Mouse (Mus musculus): ENCODE data around the gene Eif4g3. TPM values are rescaled to one million over a fixed set of nuclear protein-coding genes. Genes with fewer than 3 reads are reported as not detected.

The Eif4g3 gene
- total RNA-seq, 2 experiments from 2014 or later = 179 to 187 TPM

GRCm38 (mm10) chr4:138091562-138092194 lies 98.9 kb downstream of the Eif4g3 start:
- no peak overlapping the region for H3K4me3 ChIP-seq
- H3K27ac ChIP-seq = no peak overlapping the region
- DNase-seq (ENCODE audit: extremely low spot score in 1 of 2, low spot score in 2 of 2) = no peak
- intact Hi-C loops (cut with DNase I) = no loop called here
- no peak for TF ChIP-seq CTCF (IDR thresholded peaks at IDR 0.05)

GRCm38 (mm10) chr4:138100456-138100855 lies 107.6 kb downstream of the Eif4g3 start:
- no peak for TF ChIP-seq CTCF (IDR thresholded peaks at IDR 0.05)
- no peak overlapping the region for H3K27ac ChIP-seq
- intact Hi-C loops (cut with DNase I) = loop anchor here (10.0 kb wide), 3 partner anchors 106 to 256 kb away; partner anchors contain the start of gene Eif4g3
- DNase-seq (ENCODE audit: extremely low spot score in 1 of 2, low spot score in 2 of 2) = no peak
- H3K4me3 ChIP-seq = no peak overlapping the region

- no peak for DNase-seq (ENCODE audit: extremely low spot score in 1 of 2, low spot score in 2 of 2)
- no peak for TF ChIP-seq CTCF (IDR thresholded peaks at IDR 0.05)
- Histone ChIP-seq H3K4me3 (no peak overlapping the region), H3K27ac (no peak overlapping the region)
- intact Hi-C loops (cut with DNase I) = loop anchor here (10.0 kb wide), 3 partner anchors 107 to 257 kb away; partner anchors contain the start of gene Eif4g3
Measured at GRCm38 (mm10) chr4:138101795-138102194, 109.0 kb downstream of the Eif4g3 start.

GRCm38 (mm10) chr4:138102413-138102812 lies 109.6 kb downstream of the Eif4g3 start:
- Histone ChIP-seq H3K27ac (no peak overlapping the region; the same call in 1 of the 2 replicates), H3K4me3 (no peak overlapping the region)
- intact Hi-C loops (cut with DNase I) = loop anchor here (10.0 kb wide), 3 partner anchors 108 to 258 kb away; partner anchors contain the start of gene Eif4g3
- no peak for DNase-seq (ENCODE audit: extremely low spot score in 1 of 2, low spot score in 2 of 2)
- TF ChIP-seq CTCF (IDR thresholded peaks at IDR 0.05) = no peak

- intact Hi-C loops (cut with DNase I) = loop anchor here (5.0 to 10.0 kb wide), 4 partner anchors 68 to 260 kb away; partner anchors contain the start of gene Eif4g3
- no peak overlapping the region for H3K4me3 ChIP-seq
- H3K27ac ChIP-seq = no peak overlapping the region; the same call in 1 of the 2 replicates
- DNase-seq (ENCODE audit: extremely low spot score in 1 of 2, low spot score in 2 of 2) = no peak
- no peak for TF ChIP-seq CTCF (IDR thresholded peaks at IDR 0.05)
Measured at GRCm38 (mm10) chr4:138104967-138105366, 112.1 kb downstream of the Eif4g3 start.

GRCm38 (mm10) chr4:138107441-138108409 lies 114.9 kb downstream of the Eif4g3 start:
- Histone ChIP-seq H3K4me3 (no peak overlapping the region), H3K27ac (no peak overlapping the region)
- peak; percentile 88 for TF ChIP-seq CTCF (IDR thresholded peaks at IDR 0.05)
- intact Hi-C loops (cut with DNase I) = loop anchor here (5.0 to 10.0 kb wide), 4 partner anchors 70 to 263 kb away; partner anchors contain the start of gene Eif4g3
- DNase-seq (ENCODE audit: extremely low spot score in 1 of 2, low spot score in 2 of 2) = peak; percentile 60 to 65

- TF ChIP-seq CTCF (IDR thresholded peaks at IDR 0.05) = no peak
- Histone ChIP-seq H3K27ac (no peak overlapping the region), H3K4me3 (no peak overlapping the region)
- no peak for DNase-seq (ENCODE audit: extremely low spot score in 1 of 2, low spot score in 2 of 2)
- intact Hi-C loops (cut with DNase I) = loop anchor here (5.0 to 10.0 kb wide), 4 partner anchors 71 to 264 kb away; partner anchors contain the start of gene Eif4g3
Measured at GRCm38 (mm10) chr4:138108541-138108940, 115.7 kb downstream of the Eif4g3 start.

DNA sequence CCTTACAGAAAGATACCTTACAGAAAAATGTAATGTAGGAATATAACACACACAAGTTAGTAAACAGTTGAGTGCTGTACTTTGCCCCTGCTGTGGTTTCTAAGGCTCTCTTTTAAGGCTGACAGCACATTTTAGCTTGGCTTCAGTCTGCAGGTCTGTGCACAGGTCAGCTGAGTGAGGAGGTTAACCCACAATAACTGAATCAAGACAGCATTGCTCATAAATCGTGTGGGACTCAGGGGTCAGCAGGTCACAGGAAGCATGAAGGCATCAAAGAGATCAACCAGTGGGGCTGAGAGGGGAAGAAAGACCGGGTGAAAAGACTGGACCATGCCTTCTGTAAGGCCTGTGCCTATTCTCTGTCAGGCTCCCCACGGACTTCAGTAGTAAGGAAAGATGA lies 116.5 kb downstream of the Eif4g3 start:
- no peak for TF ChIP-seq CTCF (IDR thresholded peaks at IDR 0.05)
- no peak for DNase-seq (ENCODE audit: extremely low spot score in 1 of 2, low spot score in 2 of 2)
- intact Hi-C loops (cut with DNase I) = loop anchor here (5.0 to 10.0 kb wide), 4 partner anchors 72 to 265 kb away; partner anchors contain the start of gene Eif4g3
- H3K27ac ChIP-seq = no peak overlapping the region
- no peak overlapping the region for H3K4me3 ChIP-seq

- no peak overlapping the region for H3K4me3 ChIP-seq
- peak; percentile 46 for TF ChIP-seq CTCF (IDR thresholded peaks at IDR 0.05)
- no peak for DNase-seq (ENCODE audit: extremely low spot score in 1 of 2, low spot score in 2 of 2)
- intact Hi-C loops (cut with DNase I) = no loop called here
- no peak overlapping the region for H3K27ac ChIP-seq
Measured at GRCm38 (mm10) chr4:138111858-138112257, 119.0 kb downstream of the Eif4g3 start.

- H3K27ac ChIP-seq = no peak overlapping the region
- TF ChIP-seq CTCF (IDR thresholded peaks at IDR 0.05) = peak; percentile 50
- DNase-seq (ENCODE audit: extremely low spot score in 1 of 2, low spot score in 2 of 2) = no peak
Measured at GRCm38 (mm10) chr4:138119740-138120139, 126.9 kb downstream of the Eif4g3 start.

GRCm38 (mm10) chr4:138124046-138124445 lies 131.2 kb downstream of the Eif4g3 start:
- Histone ChIP-seq H3K27ac (no peak overlapping the region), H3K4me3 (no peak overlapping the region)
- intact Hi-C loops (cut with DNase I) = no loop called here
- DNase-seq (ENCODE audit: extremely low spot score in 1 of 2, low spot score in 2 of 2) = no peak
- no peak for TF ChIP-seq CTCF (IDR thresholded peaks at IDR 0.05)

More at GRCm38 (mm10) chr4:138119740-138120139, 126.9 kb downstream of the Eif4g3 start:
- H3K4me3 ChIP-seq = no peak overlapping the region
- intact Hi-C loops (cut with DNase I) = no loop called here

Data from left cerebral cortex, adult 2 months (tissue).